Mouse (Mus musculus) adrenal gland, adult 10 weeks (tissue): ENCODE data around the gene Atrnl1. TPM values are rescaled to one million over a fixed set of nuclear protein-coding genes. Genes with fewer than 3 reads are reported as not detected.

Source experiments
- polyA plus RNA-seq: library from polyadenylated mRNA; stranded (reverse); fragments of 350-450 nt; fragmentation: Illumina TruSeq; extraction: RNeasy Lipid Tissue Mini Kit (QIAGEN cat#74804); gene quantifications from one replicate; pipeline ENCODE4 v1.2.3, GENCODE M21; 2014; ENCODE audit warnings: low read depth, low replicate concordance

The Atrnl1 gene
- polyA plus RNA-seq: 36.2 TPM

GRCm38 (mm10) chr19:57610476-57611261 is at the start of gene Atrnl1:
Gene Atrnl1 (plus strand): TSS chr19:57611034.

Other genes with a start within 250 kb of the Atrnl1 start
- gene Trub1, start 158.1 kb upstream of the Atrnl1 start, polyA plus RNA-seq: 18.7 TPM